Mouse (Mus musculus) midbrain, embryonic 16.5 days (tissue): Measurements from ENCODE around the gene Pde10a. TPM values are rescaled to one million over a fixed set of nuclear protein-coding genes. Genes with fewer than 3 reads are reported as not detected.

Source experiments
- ATAC-seq: fragments of 200-750 bp; cut with Nextera tagmentation; 2 replicates; pipeline ENCODE4 v1.8.0; 2017; ENCODE audit warnings: moderate TSS enrichment
- H3K27ac ChIP-seq: fragments of 300-500 bp; sonication (generic); 2 replicates; pipeline ENCODE4 v1.5.1; 2014; ENCODE audit warnings: mild to moderate bottlenecking, low read length, mixed read lengths
- H3K27me3 ChIP-seq: fragments of 300-500 bp; sonication (generic); 2 replicates; pipeline ENCODE4 v1.6.1; 2014; ENCODE audit warnings: low read depth, low read length, mixed read lengths; ENCODE audit not compliant: control insufficient read depth, insufficient read depth
- H3K36me3 ChIP-seq: fragments of 300-500 bp; sonication (generic); 2 replicates; pipeline ENCODE4 v1.6.1; 2014; ENCODE audit warnings: mild to moderate bottlenecking, low read length, moderate library complexity, mixed read lengths; ENCODE audit not compliant: control insufficient read depth, insufficient read depth
- H3K4me1 ChIP-seq: fragments of 300-500 bp; sonication (generic); 2 replicates; pipeline ENCODE4 v1.6.1; 2014; ENCODE audit warnings: mild to moderate bottlenecking, low read length, mixed read lengths; ENCODE audit not compliant: control insufficient read depth, insufficient read depth
- H3K4me2 ChIP-seq: fragments of 300-500 bp; sonication (generic); 2 replicates; pipeline ENCODE4 v1.6.1; 2014; ENCODE audit warnings: mild to moderate bottlenecking, low read length, mixed read lengths
- H3K4me3 ChIP-seq: fragments of 300-500 bp; sonication (generic); 2 replicates; pipeline ENCODE4 v1.5.1; 2014; ENCODE audit warnings: low read depth, mild to moderate bottlenecking, low read length, moderate library complexity, mixed read lengths
- H3K9ac ChIP-seq: fragments of 300-500 bp; sonication (generic); 2 replicates; pipeline ENCODE4 v1.6.1; 2014; ENCODE audit warnings: low read depth, low read length, mixed read lengths
- H3K9me3 ChIP-seq: fragments of 300-500 bp; sonication (generic); replicated peaks from 2 replicates; pipeline ENCODE4 v1.6.1; 2014; ENCODE audit warnings: mild to moderate bottlenecking, low read length, mixed read lengths; ENCODE audit not compliant: control insufficient read depth, poor library complexity, severe bottlenecking
- WGBS: fragments of 180-500 bp; shearing (Covaris S2); extraction: QIAGEN DNeasy Blood & Tissue Kit; methylation state at CpG from one replicate; pipeline ENCODE4 v1.1.7; 2014; 5-methylcytosine and 5-hydroxymethylcytosine counted together
- polyA plus RNA-seq: library from polyadenylated mRNA; unstranded; fragments of >200 nt; fragmentation: Nextera tagmentation; extraction: Ambion mirVana; gene quantifications from 2 replicates; pipeline ENCODE4 v1.2.1, GENCODE M21; 2015

Gene Pde10a
- polyA plus RNA-seq, 1 experiment from 2014 or later = 14.3 TPM

GRCm38 (mm10) chr17:8881711-8882110, 356.5 kb downstream of the Pde10a start:
- no peaks in the 10 kb centered on the region for H3K9me3 ChIP-seq
- H3K27me3 ChIP-seq = no peaks in the 10 kb centered on the region
- peaks cover 15% of the 10 kb centered on the region for H3K4me1 ChIP-seq
- no peaks in the 10 kb centered on the region for H3K36me3 ChIP-seq
- no peak for ATAC-seq
- H3K9ac ChIP-seq = no peak overlapping the region
- H3K27ac ChIP-seq = no peak overlapping the region
- H3K4me2 ChIP-seq = no peak overlapping the region
- H3K4me3 ChIP-seq = no peak overlapping the region
- 94% methylated on average over 6 of the region's 6 CpGs for WGBS

- ATAC-seq = no peak
- no peak overlapping the region for H3K4me2 ChIP-seq
- no peak overlapping the region for H3K4me3 ChIP-seq
- H3K36me3 ChIP-seq = no peaks in the 10 kb centered on the region
- H3K9me3 ChIP-seq = no peaks in the 10 kb centered on the region
- H3K27ac ChIP-seq = peak overlapping the region; percentile 36; the same call in 1 of the 2 replicates
- H3K4me1 ChIP-seq = peaks cover 23% of the 10 kb centered on the region
- no peaks in the 10 kb centered on the region for H3K27me3 ChIP-seq
- 38% methylated on average over 5 of the region's 5 CpGs for WGBS
- no peak overlapping the region for H3K9ac ChIP-seq
These were observed 359.5 kb downstream of the Pde10a start for GRCm38 (mm10) chr17:8884691-8885090.

- Histone ChIP-seq H3K9ac (no peak overlapping the region), H3K4me1 (peaks cover 23% of the 10 kb centered on the region), H3K4me3 (no peak overlapping the region), H3K27ac (no peak overlapping the region), H3K36me3 (no peaks in the 10 kb centered on the region), H3K9me3 (no peaks in the 10 kb centered on the region), H3K27me3 (no peaks in the 10 kb centered on the region), H3K4me2 (no peak overlapping the region)
- 51% methylated on average over 6 of the region's 6 CpGs for WGBS
- no peak for ATAC-seq
These were observed 360.7 kb downstream of the Pde10a start for GRCm38 (mm10) chr17:8885830-8886229.

- H3K9me3 ChIP-seq = no peaks in the 10 kb centered on the region
- H3K27me3 ChIP-seq = no peaks in the 10 kb centered on the region
- ATAC-seq = no peak
- 0 out of 2 replicates have a peak overlapping the region, but pooled peaks have one; percentile 19 for H3K27ac ChIP-seq
- H3K9ac ChIP-seq = no peak overlapping the region
- no peak overlapping the region for H3K4me2 ChIP-seq
- H3K4me3 ChIP-seq = no peak overlapping the region
- H3K4me1 ChIP-seq = peaks cover 24% of the 10 kb centered on the region
- WGBS = 73% methylated on average over 9 of the region's 9 CpGs
- no peaks in the 10 kb centered on the region for H3K36me3 ChIP-seq
These were observed 362.9 kb downstream of the Pde10a start for GRCm38 (mm10) chr17:8888105-8888504.

GRCm38 (mm10) chr17:8888639-8889038, 363.5 kb downstream of the Pde10a start:
- peaks cover 25% of the 10 kb centered on the region for H3K4me1 ChIP-seq
- no peak overlapping the region for H3K4me3 ChIP-seq
- no peaks in the 10 kb centered on the region for H3K9me3 ChIP-seq
- no peaks in the 10 kb centered on the region for H3K27me3 ChIP-seq
- no peaks in the 10 kb centered on the region for H3K36me3 ChIP-seq
- WGBS = 78% methylated on average over 5 of the region's 5 CpGs
- no peak overlapping the region for H3K27ac ChIP-seq
- no peak for ATAC-seq
- H3K9ac ChIP-seq = no peak overlapping the region
- no peak overlapping the region for H3K4me2 ChIP-seq

GRCm38 (mm10) chr17:8892193-8892985, 367.2 kb downstream of the Pde10a start:
- H3K4me3 ChIP-seq = no peak overlapping the region
- H3K4me2 ChIP-seq = no peak overlapping the region
- no peak for ATAC-seq

GRCm38 (mm10) chr17:8895991-8896390, 370.8 kb downstream of the Pde10a start:
- no peaks in the 10 kb centered on the region for H3K27me3 ChIP-seq
- 0 out of 2 replicates have a peak, but pooled peaks cover 2% of the 10 kb centered on the region for H3K36me3 ChIP-seq
- H3K4me3 ChIP-seq = no peak overlapping the region
- no peaks in the 10 kb centered on the region for H3K9me3 ChIP-seq
- peaks cover 2% of the 10 kb centered on the region; the same call in 1 of the 2 replicates for H3K4me1 ChIP-seq
- WGBS = 72% methylated on average over 14 of the region's 14 CpGs
- no peak overlapping the region for H3K4me2 ChIP-seq
- ATAC-seq = no peak
- no peak overlapping the region for H3K9ac ChIP-seq
- H3K27ac ChIP-seq = no peak overlapping the region

More at GRCm38 (mm10) chr17:8892193-8892985, 367.2 kb downstream of the Pde10a start:
- H3K36me3 ChIP-seq = no peaks in the 10 kb centered on the region
- H3K9ac ChIP-seq = no peak overlapping the region
- peaks cover 9% of the 10 kb centered on the region for H3K4me1 ChIP-seq
- no peaks in the 10 kb centered on the region for H3K9me3 ChIP-seq
- 79% methylated on average over 13 of the region's 13 CpGs for WGBS
- H3K27me3 ChIP-seq = no peaks in the 10 kb centered on the region
- H3K27ac ChIP-seq = no peak overlapping the region

GRCm38 (mm10) chr17:8897749-8898148, 372.6 kb downstream of the Pde10a start:
- ATAC-seq = no peak

GRCm38 (mm10) chr17:8898221-8898620, 373.0 kb downstream of the Pde10a start:
- WGBS = 80% methylated on average over 8 of the region's 8 CpGs
- ATAC-seq = no peak

More at GRCm38 (mm10) chr17:8897749-8898148, 372.6 kb downstream of the Pde10a start:
- Histone ChIP-seq H3K9ac (no peak overlapping the region), H3K9me3 (no peaks in the 10 kb centered on the region), H3K36me3 (0 out of 2 replicates have a peak, but pooled peaks cover 2% of the 10 kb centered on the region), H3K27me3 (no peaks in the 10 kb centered on the region), H3K4me3 (no peak overlapping the region), H3K4me1 (0 out of 2 replicates have a peak, but pooled peaks cover 2% of the 10 kb centered on the region), H3K27ac (no peak overlapping the region), H3K4me2 (no peak overlapping the region)
- 60% methylated on average over 10 of the region's 10 CpGs for WGBS

More at GRCm38 (mm10) chr17:8898221-8898620, 373.0 kb downstream of the Pde10a start:
- H3K4me3 ChIP-seq = no peak overlapping the region
- no peaks in the 10 kb centered on the region for H3K9me3 ChIP-seq
- H3K36me3 ChIP-seq = 0 out of 2 replicates have a peak, but pooled peaks cover 2% of the 10 kb centered on the region
- H3K4me2 ChIP-seq = no peak overlapping the region
- H3K9ac ChIP-seq = no peak overlapping the region
- no peaks in the 10 kb centered on the region for H3K27me3 ChIP-seq
- H3K4me1 ChIP-seq = no peaks in the 10 kb centered on the region
- no peak overlapping the region for H3K27ac ChIP-seq
